Mouse (Mus musculus): ENCODE measurements around the gene Nt5c3b. TPM values are rescaled to one million over a fixed set of nuclear protein-coding genes. Genes with fewer than 3 reads are reported as not detected.

Nt5c3b gene
- polyA plus RNA-seq, 1 experiment from 2014 or later: 120 TPM

DNA sequence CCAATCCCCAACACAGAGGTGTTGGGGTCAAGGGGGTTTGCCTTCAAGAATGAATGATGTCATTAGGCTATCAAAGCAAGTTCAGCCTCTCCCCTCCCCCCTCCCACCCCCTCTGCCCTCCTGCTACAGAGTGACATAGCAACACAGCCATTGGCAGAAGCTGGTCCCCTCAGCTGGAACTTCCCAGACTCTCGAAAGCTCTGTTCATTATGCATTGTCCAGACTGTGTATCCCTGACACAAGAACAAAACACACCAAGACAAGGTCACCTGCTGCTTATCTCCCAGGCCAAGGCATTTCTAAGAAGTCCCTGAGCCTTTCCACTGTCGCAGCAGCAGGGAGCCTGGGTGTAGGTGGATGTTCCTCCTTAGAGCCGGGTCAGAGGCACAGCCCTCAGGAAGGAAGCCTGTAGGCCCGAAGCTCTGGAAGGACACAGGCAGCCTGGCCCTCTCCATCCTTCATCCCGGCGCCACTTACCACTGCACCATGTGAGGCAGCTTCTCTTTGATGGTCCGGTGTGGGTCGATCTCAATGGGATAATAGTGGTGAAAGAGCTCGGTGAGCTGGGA, 5.8 kb downstream of the Nt5c3b start:
- Histone ChIP-seq H3K9ac (replicated peaks; ENCODE audit: low read depth, low read length) (no peak overlapping the region), H3K4me3 (replicated peaks; ENCODE audit: low read length) (no peak overlapping the region), H3K36me3 (ENCODE audit: control insufficient read depth, insufficient read depth) (0 out of 2 replicates have a peak, but pooled peaks cover 4% of the 10 kb centered on the region), H3K27ac (ENCODE audit: low read length) (no peak overlapping the region), H3K9me3 (ENCODE audit: control insufficient read depth, low read length) (no peaks in the 10 kb centered on the region), H3K4me2 (ENCODE audit: low read length) (no peak overlapping the region), H3K27me3 (replicated peaks; ENCODE audit: control insufficient read depth, insufficient read depth, low read length) (no peaks in the 10 kb centered on the region), H3K4me1 (replicated peaks; ENCODE audit: control insufficient read depth, insufficient read depth, low read length) (peaks cover 12% of the 10 kb centered on the region)
- ATAC-seq: no peak
- 73% methylated on average over 9 of the region's 9 CpGs for WGBS

DNA sequence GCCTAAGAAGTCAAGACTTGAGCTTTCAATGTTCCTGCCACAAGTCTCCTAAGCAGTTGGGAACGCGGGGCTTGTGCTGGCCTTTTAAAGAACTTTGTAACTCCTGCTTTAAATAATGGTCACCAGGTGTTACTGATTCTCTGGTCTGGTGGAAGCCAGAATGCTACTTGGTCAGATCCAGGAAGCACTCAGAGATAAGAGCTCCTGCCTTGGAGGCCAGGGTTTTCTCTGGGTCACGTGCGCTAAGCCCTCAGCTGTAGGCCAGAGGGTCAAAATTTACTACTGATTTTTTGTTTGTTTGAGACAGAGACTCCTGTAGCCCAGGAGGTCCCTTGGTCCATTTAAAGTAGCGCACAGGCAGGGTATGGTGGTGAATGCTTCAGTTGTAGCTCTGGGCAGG, 9.6 kb downstream of the Nt5c3b start:
- Histone ChIP-seq H3K4me2 (ENCODE audit: low read length) (no peak overlapping the region), H3K27me3 (replicated peaks; ENCODE audit: control insufficient read depth, insufficient read depth, low read length) (no peaks in the 10 kb centered on the region), H3K9ac (replicated peaks; ENCODE audit: low read depth, low read length) (no peak overlapping the region), H3K9me3 (ENCODE audit: control insufficient read depth, low read length) (no peaks in the 10 kb centered on the region), H3K4me1 (replicated peaks; ENCODE audit: control insufficient read depth, insufficient read depth, low read length) (0 out of 2 replicates have a peak, but pooled peaks cover 4% of the 10 kb centered on the region), H3K36me3 (ENCODE audit: control insufficient read depth, insufficient read depth) (0 out of 2 replicates have a peak, but pooled peaks cover 4% of the 10 kb centered on the region), H3K4me3 (replicated peaks; ENCODE audit: low read length) (no peak overlapping the region), H3K27ac (ENCODE audit: low read length) (no peak overlapping the region)
- no peak for ATAC-seq
- 96% methylated on average over 5 of the region's 5 CpGs for WGBS

DNA sequence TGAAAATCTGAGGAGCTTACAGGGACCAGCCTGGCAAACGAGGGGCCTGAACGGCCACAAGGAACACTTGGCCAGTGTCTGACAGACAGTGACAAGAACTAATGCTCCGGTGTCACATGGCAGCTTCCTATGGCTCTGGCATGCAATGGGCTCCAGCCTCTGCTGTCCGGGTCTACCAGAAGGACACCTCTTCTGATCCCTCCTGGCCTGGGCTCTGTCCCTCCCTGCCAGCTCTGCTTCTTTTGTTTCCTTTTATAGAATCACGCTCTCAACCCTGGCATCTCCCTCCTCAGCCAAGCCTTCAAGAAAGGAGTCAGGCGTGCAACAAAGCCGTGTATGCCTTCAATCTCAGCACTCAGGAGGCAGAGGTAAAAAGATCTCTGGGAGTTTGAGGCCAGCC, 11.6 kb downstream of the Nt5c3b start:
- no peaks in the 10 kb centered on the region for H3K9me3 ChIP-seq (ENCODE audit: control insufficient read depth, low read length)
- no peak overlapping the region for H3K9ac ChIP-seq (replicated peaks; ENCODE audit: low read depth, low read length)
- no peak overlapping the region for H3K4me2 ChIP-seq (ENCODE audit: low read length)
- WGBS: 72% methylated on average over 7 of the region's 7 CpGs
- H3K27ac ChIP-seq (ENCODE audit: low read length): no peak overlapping the region
- 0 out of 2 replicates have a peak, but pooled peaks cover 2% of the 10 kb centered on the region for H3K36me3 ChIP-seq (ENCODE audit: control insufficient read depth, insufficient read depth)
- ATAC-seq: no peak
- H3K4me3 ChIP-seq (replicated peaks; ENCODE audit: low read length): no peak overlapping the region
- H3K4me1 ChIP-seq (replicated peaks; ENCODE audit: control insufficient read depth, insufficient read depth, low read length): 0 out of 2 replicates have a peak, but pooled peaks cover 4% of the 10 kb centered on the region
- H3K27me3 ChIP-seq (replicated peaks; ENCODE audit: control insufficient read depth, insufficient read depth, low read length): no peaks in the 10 kb centered on the region

DNA sequence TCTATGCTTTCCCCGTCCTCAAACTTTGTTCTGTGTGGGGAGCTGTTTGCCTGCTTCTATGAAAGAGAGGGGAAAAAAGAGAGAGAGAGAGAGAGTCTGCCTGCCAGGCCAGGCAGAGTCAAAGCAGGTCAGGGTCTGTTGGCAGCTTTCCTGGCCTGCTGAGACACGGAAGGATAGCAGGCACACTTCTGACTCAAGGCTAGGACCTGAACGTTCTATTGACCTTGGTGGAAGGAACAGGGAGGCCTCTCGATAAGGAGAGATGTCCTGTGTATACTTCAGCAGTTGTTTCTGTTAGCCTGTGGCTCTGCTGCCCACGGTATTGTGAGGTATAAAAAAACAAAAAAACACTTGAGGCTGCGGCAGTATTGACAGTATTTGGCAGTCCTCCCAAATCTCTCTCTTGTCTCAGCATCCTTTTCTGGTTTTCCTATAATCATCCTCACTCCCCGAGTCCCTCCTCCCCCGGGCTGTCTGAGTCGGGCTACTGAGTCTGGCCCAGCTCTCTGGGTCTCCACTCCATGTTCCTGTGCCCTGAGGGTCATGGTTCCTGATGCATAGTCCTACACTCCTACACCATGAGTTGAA, 12.9 kb downstream of the Nt5c3b start:
- ATAC-seq: no peak
- H3K27me3 ChIP-seq (replicated peaks; ENCODE audit: control insufficient read depth, insufficient read depth, low read length): no peaks in the 10 kb centered on the region
- H3K4me2 ChIP-seq (ENCODE audit: low read length): no peak overlapping the region
- no peak overlapping the region for H3K4me3 ChIP-seq (replicated peaks; ENCODE audit: low read length)
- H3K36me3 ChIP-seq (ENCODE audit: control insufficient read depth, insufficient read depth): 0 out of 2 replicates have a peak, but pooled peaks cover 2% of the 10 kb centered on the region
- WGBS: 40% methylated on average over 9 of the region's 9 CpGs
- H3K9ac ChIP-seq (replicated peaks; ENCODE audit: low read depth, low read length): no peak overlapping the region; the same call in 1 of the 2 replicates
- no peak overlapping the region for H3K27ac ChIP-seq (ENCODE audit: low read length)
- H3K9me3 ChIP-seq (ENCODE audit: control insufficient read depth, low read length): no peaks in the 10 kb centered on the region
- 0 out of 2 replicates have a peak, but pooled peaks cover 4% of the 10 kb centered on the region for H3K4me1 ChIP-seq (replicated peaks; ENCODE audit: control insufficient read depth, insufficient read depth, low read length)

DNA sequence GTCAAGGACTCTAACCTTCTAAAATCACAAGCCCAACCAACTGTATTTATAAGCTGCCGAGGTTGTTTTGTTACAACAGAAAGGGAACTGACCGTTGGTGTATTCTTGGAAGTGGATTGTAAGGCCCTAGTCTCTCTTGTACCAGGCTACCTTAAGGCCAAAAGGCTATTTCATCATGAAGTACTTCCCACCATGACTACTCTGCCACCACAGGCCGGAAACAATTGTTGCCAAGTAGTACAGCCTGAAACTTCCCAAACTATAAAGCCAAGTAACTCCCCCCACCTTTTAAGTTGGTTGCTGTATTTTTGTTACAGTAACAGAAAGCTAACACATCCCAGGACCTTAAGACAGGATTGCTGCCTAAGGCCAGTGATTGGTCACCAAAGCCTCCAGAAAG, 14.8 kb downstream of the Nt5c3b start:
- no peaks in the 10 kb centered on the region for H3K9me3 ChIP-seq (ENCODE audit: control insufficient read depth, low read length)
- no peak overlapping the region for H3K9ac ChIP-seq (replicated peaks; ENCODE audit: low read depth, low read length)
- no peak overlapping the region for H3K4me2 ChIP-seq (ENCODE audit: low read length)
- H3K36me3 ChIP-seq (ENCODE audit: control insufficient read depth, insufficient read depth): 0 out of 2 replicates have a peak, but pooled peaks cover 2% of the 10 kb centered on the region
- 0 out of 2 replicates have a peak, but pooled peaks cover 4% of the 10 kb centered on the region for H3K4me1 ChIP-seq (replicated peaks; ENCODE audit: control insufficient read depth, insufficient read depth, low read length)
- no peak overlapping the region for H3K4me3 ChIP-seq (replicated peaks; ENCODE audit: low read length)
- H3K27me3 ChIP-seq (replicated peaks; ENCODE audit: control insufficient read depth, insufficient read depth, low read length): no peaks in the 10 kb centered on the region
- ATAC-seq: no peak
- 87% methylated on average over 3 of the region's 3 CpGs for WGBS
- H3K27ac ChIP-seq (ENCODE audit: low read length): no peak overlapping the region

DNA sequence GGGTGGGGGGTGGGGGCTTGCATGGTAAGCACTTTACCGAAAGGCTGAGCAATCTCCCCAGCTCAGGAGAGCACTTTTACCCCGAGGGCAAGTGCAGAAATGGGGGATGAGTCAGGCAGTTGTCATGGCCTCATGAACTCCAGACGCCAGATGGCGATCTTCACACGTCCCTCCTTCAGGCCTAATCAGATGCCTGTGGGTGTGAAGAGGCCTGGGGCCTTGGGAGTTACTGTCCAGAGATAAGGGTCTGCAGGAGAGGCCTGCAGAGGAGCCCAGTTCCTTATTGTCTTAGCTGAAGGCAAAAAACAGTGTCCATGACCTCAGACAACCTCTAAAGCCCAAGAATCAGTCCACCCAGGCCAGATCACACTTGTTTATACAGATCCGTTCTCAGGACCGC, 15.8 kb downstream of the Nt5c3b start:
- WGBS: 38% methylated on average over 7 of the region's 7 CpGs
- 0 out of 2 replicates have a peak, but pooled peaks cover 2% of the 10 kb centered on the region for H3K36me3 ChIP-seq (ENCODE audit: control insufficient read depth, insufficient read depth)
- no peaks in the 10 kb centered on the region for H3K27me3 ChIP-seq (replicated peaks; ENCODE audit: control insufficient read depth, insufficient read depth, low read length)
- no peak overlapping the region for H3K4me3 ChIP-seq (replicated peaks; ENCODE audit: low read length)
- no peaks in the 10 kb centered on the region for H3K9me3 ChIP-seq (ENCODE audit: control insufficient read depth, low read length)
- H3K27ac ChIP-seq (ENCODE audit: low read length): no peak overlapping the region
- H3K9ac ChIP-seq (replicated peaks; ENCODE audit: low read depth, low read length): no peak overlapping the region
- no peak for ATAC-seq
- H3K4me2 ChIP-seq (ENCODE audit: low read length): no peak overlapping the region
- 0 out of 2 replicates have a peak, but pooled peaks cover 4% of the 10 kb centered on the region for H3K4me1 ChIP-seq (replicated peaks; ENCODE audit: control insufficient read depth, insufficient read depth, low read length)

DNA sequence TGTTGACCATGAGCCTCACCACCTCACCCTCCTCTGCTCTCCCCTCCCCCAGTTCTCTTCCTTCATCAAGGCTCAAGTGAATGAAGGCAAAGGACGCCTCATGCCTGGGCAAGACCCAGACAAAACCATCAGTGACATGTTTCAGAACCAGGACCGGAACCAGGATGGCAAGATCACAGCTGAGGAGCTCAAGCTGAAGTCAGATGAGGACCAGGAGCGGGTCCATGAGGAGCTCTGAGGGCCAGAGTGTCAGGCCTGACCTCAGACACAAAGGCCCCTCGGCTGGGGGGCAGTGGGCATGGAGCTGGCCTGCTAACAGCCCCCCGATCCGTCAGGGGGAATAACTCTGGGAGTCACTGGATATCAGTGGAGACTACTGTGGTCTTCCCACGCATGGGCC, 17.8 kb downstream of the Nt5c3b start:
- WGBS: 85% methylated on average over 7 of the region's 7 CpGs
- H3K4me3 ChIP-seq (replicated peaks; ENCODE audit: low read length): no peak overlapping the region
- no peaks in the 10 kb centered on the region for H3K27me3 ChIP-seq (replicated peaks; ENCODE audit: control insufficient read depth, insufficient read depth, low read length)
- no peaks in the 10 kb centered on the region for H3K36me3 ChIP-seq (ENCODE audit: control insufficient read depth, insufficient read depth)
- no peak for ATAC-seq
- H3K9ac ChIP-seq (replicated peaks; ENCODE audit: low read depth, low read length): no peak overlapping the region
- H3K9me3 ChIP-seq (ENCODE audit: control insufficient read depth, low read length): no peaks in the 10 kb centered on the region
- H3K4me2 ChIP-seq (ENCODE audit: low read length): no peak overlapping the region
- 0 out of 2 replicates have a peak, but pooled peaks cover 4% of the 10 kb centered on the region for H3K4me1 ChIP-seq (replicated peaks; ENCODE audit: control insufficient read depth, insufficient read depth, low read length)
- H3K27ac ChIP-seq (ENCODE audit: low read length): no peak overlapping the region

DNA sequence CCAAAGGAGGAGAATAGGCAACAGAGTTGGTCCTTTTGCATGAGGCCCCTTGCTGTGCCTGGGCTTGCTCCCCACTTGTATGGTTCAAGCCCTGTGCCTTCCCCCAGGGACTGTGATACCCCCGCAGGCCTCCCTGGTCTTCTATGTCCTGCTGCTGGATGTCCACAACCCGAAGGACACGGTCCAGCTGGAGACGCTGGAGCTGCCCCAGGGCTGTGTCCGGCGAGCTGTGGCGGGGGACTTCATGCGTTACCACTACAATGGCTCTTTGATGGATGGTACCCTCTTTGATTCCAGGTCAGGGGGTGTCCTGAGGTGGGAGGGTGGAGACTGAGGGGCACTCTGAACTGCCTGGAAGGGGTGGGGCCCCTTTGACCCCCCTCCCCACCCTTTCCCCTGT, 20.1 kb downstream of the Nt5c3b start:
- no peaks in the 10 kb centered on the region for H3K4me1 ChIP-seq (replicated peaks; ENCODE audit: control insufficient read depth, insufficient read depth, low read length)
- H3K4me3 ChIP-seq (replicated peaks; ENCODE audit: low read length): no peak overlapping the region
- no peaks in the 10 kb centered on the region for H3K36me3 ChIP-seq (ENCODE audit: control insufficient read depth, insufficient read depth)
- no peaks in the 10 kb centered on the region for H3K27me3 ChIP-seq (replicated peaks; ENCODE audit: control insufficient read depth, insufficient read depth, low read length)
- ATAC-seq: no peak
- H3K27ac ChIP-seq (ENCODE audit: low read length): no peak overlapping the region
- no peak overlapping the region for H3K9ac ChIP-seq (replicated peaks; ENCODE audit: low read depth, low read length)
- WGBS: 77% methylated on average over 8 of the region's 8 CpGs
- H3K4me2 ChIP-seq (ENCODE audit: low read length): no peak overlapping the region
- no peaks in the 10 kb centered on the region for H3K9me3 ChIP-seq (ENCODE audit: control insufficient read depth, low read length)

DNA sequence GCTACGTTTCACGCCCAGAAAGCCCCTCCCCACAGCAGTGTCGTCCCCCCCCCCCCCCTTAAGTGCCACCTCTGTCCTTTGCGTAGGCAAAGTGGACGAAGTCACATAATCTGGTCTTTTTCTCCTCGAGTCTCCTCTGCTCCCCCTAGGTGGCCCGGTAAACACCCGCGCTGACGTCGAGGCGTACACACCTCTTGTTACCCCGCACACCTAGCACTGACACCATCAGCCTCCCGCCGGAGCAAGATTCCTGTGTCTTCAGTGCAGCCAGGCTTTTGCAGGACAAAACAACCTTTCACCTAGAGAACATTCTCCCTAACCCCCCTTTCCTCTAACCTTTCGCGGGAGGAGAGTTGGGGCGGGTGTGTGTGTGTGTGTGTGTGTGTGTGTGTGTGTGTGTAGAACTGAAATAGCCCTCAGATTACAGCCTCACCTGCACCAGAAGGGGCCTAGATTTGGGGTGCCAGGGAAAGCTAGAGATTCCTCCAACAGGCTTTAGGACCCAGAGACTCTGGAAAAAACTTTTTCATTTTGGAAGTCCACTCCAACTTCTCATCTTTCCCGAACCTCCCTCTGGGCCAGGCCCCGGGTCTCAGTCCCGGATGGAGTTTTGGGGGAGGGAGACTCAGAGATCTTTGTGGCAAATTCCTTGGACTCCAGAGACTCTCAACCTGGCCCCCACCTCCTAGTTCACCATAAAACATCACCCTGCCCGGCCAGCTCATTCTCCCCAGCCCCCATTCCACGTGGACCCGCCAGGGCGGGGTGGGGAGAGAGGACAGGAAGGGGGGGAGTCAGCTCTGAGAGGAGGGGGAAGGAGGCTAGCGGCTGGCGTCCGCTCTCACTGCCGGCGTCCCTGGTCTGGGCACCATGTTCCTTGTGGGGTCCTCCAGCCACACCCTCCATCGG, 26.4 kb downstream of the Nt5c3b start, which contains the start of gene Fkbp10:
Fkbp10 (plus strand) TSS at position 784 of the 909 bp plus-strand sequence.
- H3K4me3 ChIP-seq (replicated peaks; ENCODE audit: low read length): peak within 1 kb of the TSS; percentile 70
- H3K27me3 ChIP-seq (replicated peaks; ENCODE audit: control insufficient read depth, insufficient read depth, low read length): peaks cover 11% of the 10 kb centered on the region
- peak within 1 kb of the TSS; percentile 72 for H3K9ac ChIP-seq (replicated peaks; ENCODE audit: low read depth, low read length)
- peak; percentile 29; the same call in 1 of the 2 replicates for ATAC-seq
- peaks cover 21% of the 10 kb centered on the region for H3K4me1 ChIP-seq (replicated peaks; ENCODE audit: control insufficient read depth, insufficient read depth, low read length)
- peak within 1 kb of the TSS; percentile 61; the same call in 1 of the 2 replicates for H3K27ac ChIP-seq (ENCODE audit: low read length)
- H3K4me2 ChIP-seq (ENCODE audit: low read length): peak within 1 kb of the TSS; percentile 73
- no peaks in the 10 kb centered on the region for H3K36me3 ChIP-seq (ENCODE audit: control insufficient read depth, insufficient read depth)
- under 1% methylated on average over 31 of the region's 31 CpGs for WGBS
- H3K9me3 ChIP-seq (ENCODE audit: control insufficient read depth, low read length): no peaks in the 10 kb centered on the region
